9 mouse cellular contexts compared by ENCODE assay signal in the genomic region with DNA sequence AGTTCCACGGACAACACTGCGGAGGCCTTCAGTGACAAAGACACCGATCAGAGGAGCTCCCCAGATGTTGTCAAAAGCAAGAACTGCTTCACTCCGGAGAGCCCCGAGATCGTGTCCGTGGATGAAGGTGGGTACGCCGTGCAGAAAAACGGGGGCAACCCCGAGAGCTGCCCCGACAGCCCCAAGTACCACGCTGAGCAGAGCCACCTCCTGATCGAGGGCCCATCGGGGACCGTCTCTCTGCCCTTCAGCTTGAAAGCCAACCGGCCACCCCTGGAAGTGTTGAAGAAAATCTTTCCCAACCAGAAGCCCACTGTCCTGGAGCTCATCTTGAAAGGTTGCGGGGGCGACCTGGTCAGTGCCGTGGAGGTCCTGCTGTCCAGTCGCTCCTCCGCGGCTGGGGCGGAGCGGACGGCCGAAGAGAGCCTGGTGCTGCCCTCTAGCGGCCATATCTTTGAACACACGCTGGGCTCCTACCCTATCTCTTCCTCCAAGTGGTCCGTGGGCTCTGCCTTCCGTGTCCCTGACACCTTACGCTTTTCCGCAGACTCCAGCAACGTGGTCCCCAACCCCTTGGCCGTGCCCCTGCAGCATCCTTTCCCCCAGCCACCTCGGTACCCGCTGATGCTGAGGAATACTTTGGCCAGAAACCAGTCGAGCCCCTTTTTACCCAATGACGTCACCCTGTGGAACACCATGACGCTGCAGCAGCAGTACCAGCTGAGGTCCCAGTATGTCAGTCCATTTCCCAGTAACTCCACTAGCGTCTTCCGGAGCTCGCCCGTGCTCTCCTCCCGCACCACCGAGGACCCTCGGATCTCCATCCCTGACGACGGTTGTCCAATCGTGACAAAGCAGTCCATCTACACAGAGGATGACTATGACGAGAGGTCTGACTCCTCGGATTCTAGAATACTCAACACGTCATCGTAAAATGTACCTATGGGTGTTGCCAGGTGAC. TPM values are rescaled to one million over a fixed set of nuclear protein-coding genes. Genes with fewer than 3 reads are reported as not detected.
DNase-seq lines count a peak whose midpoint lies in the region; ATAC-seq and TF ChIP-seq lines count a peak whose summit lies in the region.
"Had no signal": no experiment of that assay in that cellular context is flagged by ENCODE, and none has a peak within 500 bp of the region (broad histone marks: within the 10 kb centered on the region; RNA-seq: fewer than 3 reads in every experiment).

No protein-coding gene starts in this region.

- H3K9me3 ChIP-seq in hindbrain, postnatal 0 days (ENCODE audit: low read length) = no peaks in the 10 kb centered on the region
- peaks cover 11% of the 10 kb centered on the region; the same call in 1 of the 2 replicates for H3K9me3 ChIP-seq in megakaryocyte, embryonic 14.5 days

- no peaks in the 10 kb centered on the region for H3K36me3 ChIP-seq in hindbrain, postnatal 0 days (ENCODE audit: insufficient read depth, low read length)
- no peaks in the 10 kb centered on the region for H3K36me3 ChIP-seq in megakaryocyte, embryonic 14.5 days (replicated peaks; ENCODE audit: low read length)

- ATAC-seq in Patski = no peak
- peak; percentile 82 for ATAC-seq in hindbrain, postnatal 0 days

- POLR2A ChIA-PET in Patski (lab: Charles Lee) = no interaction called here

- TF ChIP-seq CTCF in Patski (IDR thresholded peaks at IDR 0.05) = peak; percentile 89
- TF ChIP-seq CTCF in hindbrain, postnatal 0 days (IDR thresholded peaks at IDR 0.05; ENCODE audit: low read depth) = peak; percentile 82

- H3K4me1 ChIP-seq in hindbrain, postnatal 0 days (ENCODE audit: insufficient read depth, low read length) = no peaks in the 10 kb centered on the region
- H3K4me1 ChIP-seq in megakaryocyte, embryonic 14.5 days = peaks cover 9% of the 10 kb centered on the region

- no peak overlapping the region for H3K9ac ChIP-seq in hindbrain, postnatal 0 days (replicated peaks; ENCODE audit: low read length)

- peak overlapping the region; percentile 22 for H3K4me3 ChIP-seq in hindbrain, postnatal 0 days (ENCODE audit: low read length)
- peak overlapping the region; percentile 83 for H3K4me3 ChIP-seq in megakaryocyte, embryonic 14.5 days (replicated peaks)
- H3K4me3 ChIP-seq: erythroblast, embryonic 14.5 days had no signal

- DNase-seq in Patski (ENCODE audit: low read depth, low spot score) = no peak
- DNase-seq in cerebellum, postnatal 36 days = peak; percentile 54 to 58
- DNase-seq in gastrocnemius, postnatal 10 days = peak; percentile 83
- peak; percentile 77 for DNase-seq in hindbrain, postnatal 0 days (ENCODE audit: low spot score)
- DNase-seq in left cerebral cortex, postnatal 25 days (ENCODE audit: low spot score in 2 of 2) = peak; percentile 27 to 54
- peak; percentile 59 to 65 for DNase-seq in right cerebral cortex, adult 2 months (ENCODE audit: low spot score in 2 of 2)
- DNase-seq in urinary bladder, postnatal 25 days (ENCODE audit: low spot score) = peak; percentile 71

- H3K27me3 ChIP-seq in Patski = peaks cover 89% of the 10 kb centered on the region
- peaks cover 77% of the 10 kb centered on the region for H3K27me3 ChIP-seq in hindbrain, postnatal 0 days (ENCODE audit: insufficient read depth, low read length)
- H3K27me3 ChIP-seq in megakaryocyte, embryonic 14.5 days (replicated peaks) = peaks cover 76% of the 10 kb centered on the region

- CTCF ChIA-PET in Patski (lab: Charles Lee) = interaction anchor here (1.8 to 1.9 kb wide), 2 partner anchors 11 to 13 kb away, joined by 4 to 6 read pairs; no protein-coding TSS in a partner anchor

- in situ Hi-C loops in Patski (cut with MboI; ENCODE audit: low pct_unique_long_range_greater_than_20kb) = loop anchor here (10.0 kb wide), 1 partner anchor 158 kb away; no protein-coding TSS in a partner anchor

- intact Hi-C loops in left cerebral cortex, postnatal 25 days (cut with DNase I) = loop anchor here (5.0 kb wide), 1 partner anchor 280 kb away; no protein-coding TSS in a partner anchor

- 30% methylated on average over 54 of the region's 54 CpGs for WGBS in hindbrain, postnatal 0 days

- H3K4me2 ChIP-seq in hindbrain, postnatal 0 days (ENCODE audit: low read depth, low read length) = peak overlapping the region; percentile 50

- no peak overlapping the region for H3K27ac ChIP-seq in hindbrain, postnatal 0 days

RNA-seq across cellular contexts. Expression of gene Dmrt3, which starts 12.5 kb away (rescaled TPM):
- polyA plus RNA-seq in Patski (2021) = not detected
- total RNA-seq in gastrocnemius, postnatal 10 days (2021) = not detected
- total RNA-seq in hindbrain, postnatal 0 days (2014; rRNA removed) = 0.31 and 1.8 TPM in 2 replicates
- 0.21 and 0.26 TPM in 2 replicates for polyA plus RNA-seq in hindbrain, postnatal 0 days (2015; fragmentation: Nextera tagmentation; extraction: Ambion mirVana)
- under 1 TPM in 1 of 2 experiments, not detected in 1; 0.14 TPM for total RNA-seq in left cerebral cortex, postnatal 25 days (2021)
- not detected in 2 replicates for polyA plus RNA-seq in megakaryocyte, embryonic 14.5 days (2012; ENCODE audit: insufficient read depth, low replicate concordance)
- polyA plus RNA-seq: erythroblast, embryonic 14.5 days had no signal

RNA-seq across cellular contexts. Expression of gene Dmrt2, which starts 49.6 kb away (rescaled TPM):
- not detected for polyA plus RNA-seq in Patski (2021)
- total RNA-seq in gastrocnemius, postnatal 10 days (2021) = 1 to 10 TPM; 5.3 to 6.4 TPM
- not detected in 2 replicates for total RNA-seq in hindbrain, postnatal 0 days (2014; rRNA removed)
- not detected in 2 replicates for polyA plus RNA-seq in hindbrain, postnatal 0 days (2015; fragmentation: Nextera tagmentation; extraction: Ambion mirVana)
- total RNA-seq in left cerebral cortex, postnatal 25 days (2021) = 1 to 10 TPM; 1.1 to 1.5 TPM
- 0.11 TPM in 1 of 2 replicates, not detected in the other for polyA plus RNA-seq in megakaryocyte, embryonic 14.5 days (2012; ENCODE audit: insufficient read depth, low replicate concordance)
